ENCODE assay signal across 9 mouse cellular contexts in the genomic region with DNA sequence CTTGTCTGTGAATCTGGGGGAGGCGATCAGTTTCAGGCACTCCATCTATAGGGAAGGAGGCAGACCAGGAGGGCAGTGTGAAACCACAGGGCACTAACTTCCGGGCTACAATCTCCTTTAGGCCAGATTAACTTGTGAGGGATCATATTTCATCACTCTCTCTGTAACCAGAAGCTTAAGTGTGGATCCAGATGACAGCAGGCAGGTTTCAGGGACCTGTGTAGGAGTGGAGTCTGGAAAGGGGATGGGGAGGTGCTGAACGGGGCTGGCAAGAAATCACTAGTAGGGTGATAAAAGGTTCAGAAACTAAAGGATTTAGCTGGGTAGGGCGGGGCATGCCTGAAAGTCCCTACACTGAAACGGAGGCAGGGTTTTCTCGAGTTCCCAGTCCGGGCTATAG. TPM values are rescaled to one million over a fixed set of nuclear protein-coding genes. Genes with fewer than 3 reads are reported as not detected.
A peak's percentile ranks its signal among the peaks of the same experiment; 100 is the strongest.
DNase-seq lines count a peak whose midpoint lies in the region; ATAC-seq and TF ChIP-seq lines count a peak whose summit lies in the region.
"Had no signal": no experiment of that assay in that cellular context is flagged by ENCODE, and none has a peak within 500 bp of the region (broad histone marks: within the 10 kb centered on the region; RNA-seq: fewer than 3 reads in every experiment).

No protein-coding gene starts in this region.

- no peak for DNase-seq in heart, postnatal 25 days (ENCODE audit: low spot score)
- DNase-seq in MEL (ENCODE audit: low read depth, low spot score), result peak; percentile 59
- no peak for DNase-seq in hindbrain, embryonic 14.5 days (ENCODE audit: low spot score)
- DNase-seq in cerebellum, adult 18-20 months, result no peak
- no peak for DNase-seq in adrenal gland, adult 8-10 months
- DNase-seq in lung, postnatal 4 days, result no peak

- peak overlapping the region; percentile 62; the same call in 1 of the 2 replicates for H3K9ac ChIP-seq in heart, embryonic 12.5 days
- peak overlapping the region; percentile 78 for H3K9ac ChIP-seq in MEL (ENCODE audit: control insufficient read depth, low read depth, low read length, poor library complexity, severe bottlenecking)
- H3K9ac ChIP-seq in hindbrain, embryonic 14.5 days, result peak overlapping the region; percentile 69
- peak overlapping the region; percentile 70 for H3K9ac ChIP-seq in midbrain, embryonic 15.5 days

- H3K27me3 ChIP-seq in heart, embryonic 12.5 days (replicated peaks), result peaks cover 51% of the 10 kb centered on the region
- peaks cover 0 to under 1% of the 10 kb centered on the region in 2 experiments; a peak in 1 of 4 replicates for H3K27me3 ChIP-seq in MEL (ENCODE audit: control insufficient read depth in 1 of 2, insufficient read depth in 2 of 2, low read length in 2 of 2)
- no peaks in the 10 kb centered on the region for H3K27me3 ChIP-seq in hindbrain, embryonic 14.5 days (ENCODE audit: control insufficient read depth, insufficient read depth, low read length)
- H3K27me3 ChIP-seq in midbrain, embryonic 15.5 days (replicated peaks), result no peaks in the 10 kb centered on the region
- H3K27me3 ChIP-seq: Patski had no signal

- peaks cover 19% of the 10 kb centered on the region for H3K4me1 ChIP-seq in heart, embryonic 12.5 days (replicated peaks)
- peaks cover 6 to 10% of the 10 kb centered on the region in 2 experiments for H3K4me1 ChIP-seq in MEL (ENCODE audit: control insufficient read depth in 1 of 2, insufficient read depth in 2 of 2, low read length in 2 of 2)
- H3K4me1 ChIP-seq in hindbrain, embryonic 14.5 days (replicated peaks; ENCODE audit: control insufficient read depth, insufficient read depth, low read length), result peaks cover 33% of the 10 kb centered on the region
- peaks cover 48% of the 10 kb centered on the region for H3K4me1 ChIP-seq in midbrain, embryonic 15.5 days

- no peak for TF ChIP-seq RAD21 in MEL (IDR thresholded peaks at IDR 0.05; ENCODE audit: low read depth, low read length)

- TF ChIP-seq CTCF in MEL (IDR thresholded peaks at IDR 0.05 in 2 of 3, conservative IDR thresholded peaks at IDR 0.05 in 1 of 3; ENCODE audit: control insufficient read depth in 1 of 3, insufficient read depth in 1 of 3, low read depth in 2 of 3, low read length in 3 of 3, poor library complexity in 1 of 3, severe bottlenecking in 1 of 3), result no peak

- intact Hi-C loops in heart, postnatal 25 days (cut with DNase I), result no loop called here

- TF ChIP-seq POLR2A in MEL (IDR thresholded peaks at IDR 0.05; ENCODE audit: control insufficient read depth in 1 of 2, insufficient read depth in 1 of 2, low read depth in 1 of 2, low read length in 2 of 2, poor library complexity in 1 of 2), result no peak

- peaks cover 5% of the 10 kb centered on the region; the same call in 1 of the 2 replicates for H3K36me3 ChIP-seq in heart, embryonic 12.5 days
- peaks cover 0 to 5% of the 10 kb centered on the region in 2 experiments; a peak in 2 of 4 replicates for H3K36me3 ChIP-seq in MEL (ENCODE audit: control insufficient read depth in 1 of 2, insufficient read depth in 2 of 2, low read length in 2 of 2)
- H3K36me3 ChIP-seq in hindbrain, embryonic 14.5 days (replicated peaks; ENCODE audit: control insufficient read depth, insufficient read depth), result peaks cover 9% of the 10 kb centered on the region
- no peaks in the 10 kb centered on the region for H3K36me3 ChIP-seq in midbrain, embryonic 15.5 days (replicated peaks)

- TF ChIP-seq EP300 in MEL (IDR thresholded peaks at IDR 0.05; ENCODE audit: low read depth in 1 of 2, low read length in 2 of 2), result peak in 1 of 2 experiments; percentile 21; a peak in 1 of 4 replicates

- H3K79me2 ChIP-seq in MEL (ENCODE audit: control insufficient read depth, insufficient read depth, low read length, poor library complexity), result peaks cover 2% of the 10 kb centered on the region; the same call in 1 of the 2 replicates

- H3K4me2 ChIP-seq in heart, embryonic 12.5 days, result peak overlapping the region; percentile 80
- peak overlapping the region; percentile 81 for H3K4me2 ChIP-seq in hindbrain, embryonic 14.5 days (replicated peaks)
- peak overlapping the region; percentile 96 for H3K4me2 ChIP-seq in midbrain, embryonic 15.5 days

- 4% methylated on average over 7 of the region's 7 CpGs for WGBS in heart, embryonic 12.5 days
- WGBS in hindbrain, embryonic 14.5 days, result 11% methylated on average over 7 of the region's 7 CpGs
- WGBS in midbrain, embryonic 15.5 days, result 4% methylated on average over 7 of the region's 7 CpGs

- no peaks in the 10 kb centered on the region for H3K9me3 ChIP-seq in heart, embryonic 12.5 days (replicated peaks)
- H3K9me3 ChIP-seq in MEL (replicated peaks; ENCODE audit: insufficient read depth, low read length), result no peaks in the 10 kb centered on the region
- H3K9me3 ChIP-seq in hindbrain, embryonic 14.5 days (ENCODE audit: control insufficient read depth, low read length), result no peaks in the 10 kb centered on the region
- H3K9me3 ChIP-seq in midbrain, embryonic 15.5 days, result no peaks in the 10 kb centered on the region

- no peak overlapping the region for H3K27ac ChIP-seq in heart, embryonic 12.5 days (ENCODE audit: poor library complexity, severe bottlenecking)
- peak overlapping the region; percentile 57; the same call in 1 of the 2 replicates for H3K27ac ChIP-seq in MEL (ENCODE audit: control insufficient read depth, low read depth, low read length)
- H3K27ac ChIP-seq in hindbrain, embryonic 14.5 days, result peak overlapping the region; percentile 53; the same call in 1 of the 2 replicates
- H3K27ac ChIP-seq in midbrain, embryonic 15.5 days, result peak overlapping the region; percentile 79

- peak overlapping the region; percentile 53 for H3K4me3 ChIP-seq in heart, embryonic 12.5 days
- H3K4me3 ChIP-seq in MEL (ENCODE audit: control insufficient read depth in 1 of 2, insufficient read depth in 1 of 2, low read depth in 2 of 2, low read length in 2 of 2), result peak overlapping the region; percentile 72 to 97
- peak overlapping the region; percentile 36 for H3K4me3 ChIP-seq in hindbrain, embryonic 14.5 days (replicated peaks; ENCODE audit: low read length)
- H3K4me3 ChIP-seq in midbrain, embryonic 15.5 days, result peak overlapping the region; percentile 44

- ATAC-seq in heart, embryonic 12.5 days (ENCODE audit: insufficient number of reproducible peaks, low FRiP score), result no peak
- no peak for ATAC-seq in hindbrain, embryonic 14.5 days (ENCODE audit: low FRiP score)
- no peak for ATAC-seq in midbrain, embryonic 15.5 days (replicated peaks)

TF ChIP-seq in MEL, 35 proteins besides CTCF, POLR2A, EP300 and RAD21:
- peak; percentile 32 for TF ChIP-seq TAL1 (IDR thresholded peaks at IDR 0.05; ENCODE audit: low read length)
- TF ChIP-seq UBTF (IDR thresholded peaks at IDR 0.05; ENCODE audit: borderline replicate concordance, insufficient read depth, low read depth, low read length), result no peak
- TF ChIP-seq POLR2AphosphoS2 (IDR thresholded peaks at IDR 0.05; ENCODE audit: low read length), result no peak

RNA-seq across cellular contexts. Expression of gene Ap1g2, which starts 1.0 kb away (rescaled TPM):
- polyA plus RNA-seq in heart, embryonic 12.5 days (2016; fragmentation: Nextera tagmentation; extraction: Ambion mirVana), result 8.7 and 9.8 TPM in 2 replicates
- total RNA-seq in heart, postnatal 25 days (2021), result 1 to 10 TPM; 4.4 to 4.6 TPM
- 12.5 and 12.6 TPM in 2 replicates for total RNA-seq in MEL (2012; rRNA removed)
- 10 to 100 TPM in 1 of 2 experiments, not detected in 1; 47.9 TPM for polyA plus RNA-seq in MEL (2012; ENCODE audit: insufficient read depth in 1 of 2, insufficient read length in 2 of 2, low read depth in 1 of 2, low replicate concordance in 2 of 2, missing spikeins in 1 of 2)
- polyA plus RNA-seq in hindbrain, embryonic 14.5 days (2014; fragmentation: Nextera tagmentation; extraction: Ambion mirVana), result 6.3 and 8.6 TPM in 2 replicates
- 7.5 and 9.2 TPM in 2 replicates for polyA plus RNA-seq in midbrain, embryonic 15.5 days (2015; fragmentation: Nextera tagmentation; extraction: Ambion mirVana)
- 10 to 100 TPM; 24.5 to 29.3 (median 26.0) TPM for total RNA-seq in adrenal gland, adult 8-10 months (2022)

RNA-seq across cellular contexts. Expression of gene Thtpa, which starts 10.8 kb away (rescaled TPM):
- 14.3 and 14.8 TPM in 2 replicates for polyA plus RNA-seq in heart, embryonic 12.5 days (2016; fragmentation: Nextera tagmentation; extraction: Ambion mirVana)
- total RNA-seq in heart, postnatal 25 days (2021), result 10 to 100 TPM; 12.3 to 13.2 TPM
- total RNA-seq in MEL (2012; rRNA removed), result 8.7 and 9.0 TPM in 2 replicates
- 10 to 100 TPM in 1 of 2 experiments, not detected in 1; 13.2 TPM for polyA plus RNA-seq in MEL (2012; ENCODE audit: insufficient read depth in 1 of 2, insufficient read length in 2 of 2, low read depth in 1 of 2, low replicate concordance in 2 of 2, missing spikeins in 1 of 2)
- polyA plus RNA-seq in hindbrain, embryonic 14.5 days (2014; fragmentation: Nextera tagmentation; extraction: Ambion mirVana), result 30.4 and 30.7 TPM in 2 replicates
- polyA plus RNA-seq in midbrain, embryonic 15.5 days (2015; fragmentation: Nextera tagmentation; extraction: Ambion mirVana), result 38.8 and 39.5 TPM in 2 replicates
- 10 to 100 TPM; 16.1 to 22.6 (median 21.0) TPM for total RNA-seq in adrenal gland, adult 8-10 months (2022)

RNA-seq across cellular contexts. Expression of gene Jph4, which starts 11.3 kb away (rescaled TPM):
- polyA plus RNA-seq in heart, embryonic 12.5 days (2016; fragmentation: Nextera tagmentation; extraction: Ambion mirVana), result 0.09 and 0.18 TPM in 2 replicates
- total RNA-seq in heart, postnatal 25 days (2021), result not detected
- total RNA-seq in MEL (2012; rRNA removed), result not detected in 2 replicates
- polyA plus RNA-seq in MEL (2012; ENCODE audit: insufficient read depth in 1 of 2, insufficient read length in 2 of 2, low read depth in 1 of 2, low replicate concordance in 2 of 2, missing spikeins in 1 of 2), result not detected
- polyA plus RNA-seq in hindbrain, embryonic 14.5 days (2014; fragmentation: Nextera tagmentation; extraction: Ambion mirVana), result 35.4 and 42.7 TPM in 2 replicates
- 39.7 and 42.5 TPM in 2 replicates for polyA plus RNA-seq in midbrain, embryonic 15.5 days (2015; fragmentation: Nextera tagmentation; extraction: Ambion mirVana)
- total RNA-seq in adrenal gland, adult 8-10 months (2022), result 1 to 10 TPM; 3.3 to 6.9 (median 5.3) TPM

RNA-seq across cellular contexts. Expression of gene Zfhx2, which starts 13.3 kb away (rescaled TPM):
- polyA plus RNA-seq in heart, embryonic 12.5 days (2016; fragmentation: Nextera tagmentation; extraction: Ambion mirVana), result 4.4 and 4.5 TPM in 2 replicates
- 1 to 10 TPM; 2.9 to 3.6 TPM for total RNA-seq in heart, postnatal 25 days (2021)
- 0.42 TPM in 2 replicates for total RNA-seq in MEL (2012; rRNA removed)
- 1 to 10 TPM in 1 of 2 experiments, not detected in 1; 3.2 TPM for polyA plus RNA-seq in MEL (2012; ENCODE audit: insufficient read depth in 1 of 2, insufficient read length in 2 of 2, low read depth in 1 of 2, low replicate concordance in 2 of 2, missing spikeins in 1 of 2)
- 17.8 and 21.5 TPM in 2 replicates for polyA plus RNA-seq in hindbrain, embryonic 14.5 days (2014; fragmentation: Nextera tagmentation; extraction: Ambion mirVana)
- 33.7 and 37.5 TPM in 2 replicates for polyA plus RNA-seq in midbrain, embryonic 15.5 days (2015; fragmentation: Nextera tagmentation; extraction: Ambion mirVana)
- 10 to 100 TPM in 2 of 4 experiments, 1 to 10 TPM in 2; 6.9 to 17.8 (median 11.7) TPM for total RNA-seq in adrenal gland, adult 8-10 months (2022)

Comparison
In these comparisons a context has a peak if more than half of its experiments do, and no peak if none do; other contexts are left out.
1. RNA of gene Jph4, which starts 11.3 kb away (polyA plus RNA-seq): 39.7 to 42.5 TPM in midbrain, embryonic 15.5 days and 35.4 to 42.7 TPM in hindbrain, embryonic 14.5 days; 0.09 to 0.18 TPM in heart, embryonic 12.5 days and not detected in MEL; every median in the first group is over 10 times any median in the second.
2. Peak in every context shown above with its lines, with median percentiles within 50 percentile points of each other: H3K4me2 ChIP-seq, H3K4me3 ChIP-seq and H3K9ac ChIP-seq.